Mouse (Mus musculus) embryonic fibroblast, embryonic 13.5 days (primary cell): ENCODE data around the gene Spats1.

Source experiments
- CTCF ChIP-seq: IDR thresholded peaks from 2 replicates; pipeline ENCODE4 v1.5.1; 2011; ENCODE audit warnings: mild to moderate bottlenecking, control low read depth, low read length, moderate library complexity, borderline replicate concordance; ENCODE audit not compliant: insufficient read depth
- POLR2A ChIP-seq: IDR thresholded peaks from 2 replicates; pipeline ENCODE4 v1.6.1; 2011; ENCODE audit warnings: low read depth, mild to moderate bottlenecking, control low read depth, low read length, moderate library complexity

DNA sequence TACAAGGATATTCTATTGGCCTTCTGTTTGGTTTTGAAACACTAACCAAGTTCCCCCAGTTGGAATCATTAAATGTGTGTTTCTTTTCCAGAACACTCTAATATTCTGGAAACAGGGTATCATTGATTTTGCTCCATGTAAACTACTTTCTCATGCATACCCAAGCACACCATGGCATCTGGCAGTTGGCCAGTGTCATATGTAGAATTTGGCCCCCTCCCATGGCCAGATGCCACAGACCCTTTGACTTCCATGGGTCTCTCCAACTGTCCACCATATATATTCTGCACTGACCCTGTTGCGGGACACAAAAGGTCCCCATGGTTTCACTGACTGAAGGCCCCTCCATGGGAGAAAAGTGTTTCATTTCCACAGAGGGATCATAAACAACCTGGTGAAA is 22.9 kb downstream of the Spats1 start:
- TF ChIP-seq CTCF (no peak), POLR2A (no peak)
